Mouse (Mus musculus) forebrain, postnatal 0 days (tissue): ENCODE data around the gene Rnf207. TPM values are rescaled to one million over a fixed set of nuclear protein-coding genes. Genes with fewer than 3 reads are reported as not detected.

Experiments
- ATAC-seq: fragments of 200-750 bp; cut with Nextera tagmentation; 2 replicates; pipeline ENCODE4 v1.8.0; 2017; ENCODE audit warnings: mild to moderate bottlenecking, moderate library complexity
- DNase-seq: peaks from one replicate; pipeline ENCODE4 v3.0.0-alpha.2; 2015
- H3K27ac ChIP-seq: fragments of 300-500 bp; sonication (generic); 2 replicates; pipeline ENCODE4 v1.5.1; 2014; ENCODE audit warnings: low read depth, mild to moderate bottlenecking, antibody characterized with exemption, low read length, moderate library complexity, mixed read lengths
- H3K27me3 ChIP-seq: fragments of 300-500 bp; sonication (generic); 2 replicates; pipeline ENCODE4 v1.6.1; 2014; ENCODE audit warnings: mild to moderate bottlenecking, low read length, mixed read lengths; ENCODE audit not compliant: insufficient read depth
- H3K36me3 ChIP-seq: fragments of 300-500 bp; sonication (generic); 2 replicates; pipeline ENCODE4 v1.6.1; 2014; ENCODE audit warnings: mild to moderate bottlenecking, moderate library complexity; ENCODE audit not compliant: insufficient read depth
- H3K4me1 ChIP-seq: fragments of 300-500 bp; sonication (generic); 2 replicates; pipeline ENCODE4 v1.6.1; 2014; ENCODE audit warnings: antibody characterized with exemption; ENCODE audit not compliant: insufficient read depth
- H3K4me2 ChIP-seq: fragments of 300-500 bp; sonication (generic); 2 replicates; pipeline ENCODE4 v1.6.1; 2014; ENCODE audit warnings: low read depth, mild to moderate bottlenecking, moderate library complexity
- H3K4me3 ChIP-seq: fragments of 300-500 bp; sonication (generic); 2 replicates; pipeline ENCODE4 v1.5.1; 2014; ENCODE audit warnings: low read depth, low read length, mixed read lengths
- H3K9ac ChIP-seq: fragments of 300-500 bp; sonication (generic); 2 replicates; pipeline ENCODE4 v1.6.1; 2014; ENCODE audit warnings: mild to moderate bottlenecking
- H3K9me3 ChIP-seq: fragments of 300-500 bp; sonication (generic); 2 replicates; pipeline ENCODE4 v1.6.1; 2016; ENCODE audit warnings: low read length
- CTCF ChIP-seq: sonication (generic); IDR thresholded peaks from 2 replicates; pipeline ENCODE4 v1.5.1; 2016; ENCODE audit warnings: antibody characterized with exemption, control low read depth, low read depth
- WGBS: fragments of 180-500 bp; shearing (Covaris S2); extraction: QIAGEN DNeasy Blood & Tissue Kit; methylation state at CpG from one replicate; pipeline ENCODE4 v1.1.7; 2014; 5-methylcytosine and 5-hydroxymethylcytosine counted together
- polyA plus RNA-seq: library from polyadenylated mRNA; unstranded; fragments of >200 nt; fragmentation: Nextera tagmentation; extraction: Ambion mirVana; gene quantifications from 2 replicates; pipeline ENCODE4 v1.2.1, GENCODE M21; 2015
- total RNA-seq: library from RNA; depleted of rRNA; stranded (reverse); fragments of >200 nt; gene quantifications from 2 replicates; pipeline ENCODE4 v1.2.3, GENCODE M21; 2014; rRNA removed

The Rnf207 gene
- total and polyA plus RNA-seq, 2 experiments from 2014 or later: 2.6 to 4.2 TPM

DNA sequence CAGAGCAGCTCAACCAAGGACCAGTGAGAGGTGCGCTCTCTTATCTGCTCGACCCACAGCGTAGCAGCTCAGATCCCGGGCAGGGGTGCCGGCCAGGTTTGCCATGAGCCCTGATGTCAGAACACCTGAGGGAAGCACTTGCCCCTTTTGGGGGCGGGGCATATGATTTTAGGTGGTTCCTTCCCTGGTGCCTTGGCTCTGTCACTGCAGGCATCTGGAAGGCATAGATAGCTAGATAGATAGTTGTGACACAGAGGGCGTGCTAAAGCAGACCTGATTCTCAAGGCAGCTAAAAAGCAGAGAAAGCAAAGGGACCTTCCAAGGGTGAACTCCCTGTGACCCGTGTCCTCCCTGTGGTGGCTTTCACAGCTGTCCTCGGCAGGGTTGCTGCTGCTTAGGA is 55.7 kb downstream of the Rnf207 start:
- DNase-seq (no peak), ATAC-seq (no peak)
- peaks cover 3% of the 10 kb centered on the region; the same call in 1 of the 2 replicates for H3K4me1 ChIP-seq
- H3K4me2 ChIP-seq: no peak overlapping the region
- H3K27me3 ChIP-seq: no peaks in the 10 kb centered on the region
- no peak for TF ChIP-seq CTCF
- H3K4me3 ChIP-seq: no peak overlapping the region
- 76% methylated on average over 9 of the region's 9 CpGs for WGBS
- no peak overlapping the region for H3K9ac ChIP-seq
- no peaks in the 10 kb centered on the region for H3K9me3 ChIP-seq
- peaks cover 22% of the 10 kb centered on the region; the same call in 1 of the 2 replicates for H3K36me3 ChIP-seq
- H3K27ac ChIP-seq: no peak overlapping the region

DNA sequence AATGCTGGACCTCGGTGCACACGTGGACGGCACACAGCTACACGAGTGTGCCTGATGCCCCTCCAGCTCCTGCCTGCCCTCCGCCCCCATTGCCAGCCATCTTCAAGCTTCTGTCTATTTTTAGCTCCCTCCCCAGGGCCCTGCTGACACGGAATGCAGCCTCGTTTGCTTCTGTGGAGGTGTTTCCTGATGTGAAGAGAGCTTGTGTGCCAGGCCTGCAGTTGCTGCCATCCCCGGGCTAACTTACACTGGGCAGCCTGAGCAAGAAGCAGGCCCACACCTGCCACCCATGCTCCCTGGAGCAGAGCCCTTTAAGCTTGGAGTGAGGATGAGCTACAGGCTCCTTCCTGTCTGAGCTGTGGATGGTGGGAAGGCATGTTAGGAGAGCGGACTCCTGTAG is 56.6 kb downstream of the Rnf207 start:
- Histone ChIP-seq H3K4me2 (no peak overlapping the region), H3K36me3 (peaks cover 22% of the 10 kb centered on the region; the same call in 1 of the 2 replicates), H3K4me1 (peaks cover 3% of the 10 kb centered on the region; the same call in 1 of the 2 replicates), H3K9me3 (no peaks in the 10 kb centered on the region), H3K4me3 (no peak overlapping the region), H3K9ac (no peak overlapping the region), H3K27me3 (no peaks in the 10 kb centered on the region), H3K27ac (no peak overlapping the region)
- WGBS: 69% methylated on average over 9 of the region's 9 CpGs
- DNase-seq: no peak
- ATAC-seq: no peak
- no peak for TF ChIP-seq CTCF

DNA sequence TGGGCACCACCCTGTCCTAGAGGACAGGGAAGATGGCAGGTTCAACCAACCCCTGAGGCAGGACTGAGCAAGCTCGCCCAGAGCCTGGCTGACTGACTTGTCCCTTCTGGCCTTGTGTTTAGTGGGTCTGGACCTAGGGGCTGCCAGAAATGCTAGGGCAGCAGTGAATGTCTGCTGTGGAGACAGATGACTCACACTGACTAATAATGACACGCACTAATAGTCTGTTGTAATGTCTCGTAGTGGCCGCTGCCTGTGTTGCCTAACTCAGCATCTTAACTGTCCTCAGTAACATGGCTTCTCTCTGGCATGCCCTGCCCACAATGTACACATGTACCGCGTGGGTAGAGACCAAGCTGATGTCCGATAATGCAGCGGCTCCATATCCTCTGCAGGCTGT is 58.3 kb downstream of the Rnf207 start:
- H3K27me3 ChIP-seq: no peaks in the 10 kb centered on the region
- H3K36me3 ChIP-seq: peaks cover 25% of the 10 kb centered on the region; the same call in 1 of the 2 replicates
- ATAC-seq (no peak), DNase-seq (no peak)
- H3K4me2 ChIP-seq: no peak overlapping the region
- H3K9me3 ChIP-seq: no peaks in the 10 kb centered on the region
- H3K4me3 ChIP-seq: no peak overlapping the region
- no peaks in the 10 kb centered on the region for H3K4me1 ChIP-seq
- H3K9ac ChIP-seq: no peak overlapping the region
- WGBS: 97% methylated on average over 8 of the region's 8 CpGs
- no peak for TF ChIP-seq CTCF
- no peak overlapping the region for H3K27ac ChIP-seq

DNA sequence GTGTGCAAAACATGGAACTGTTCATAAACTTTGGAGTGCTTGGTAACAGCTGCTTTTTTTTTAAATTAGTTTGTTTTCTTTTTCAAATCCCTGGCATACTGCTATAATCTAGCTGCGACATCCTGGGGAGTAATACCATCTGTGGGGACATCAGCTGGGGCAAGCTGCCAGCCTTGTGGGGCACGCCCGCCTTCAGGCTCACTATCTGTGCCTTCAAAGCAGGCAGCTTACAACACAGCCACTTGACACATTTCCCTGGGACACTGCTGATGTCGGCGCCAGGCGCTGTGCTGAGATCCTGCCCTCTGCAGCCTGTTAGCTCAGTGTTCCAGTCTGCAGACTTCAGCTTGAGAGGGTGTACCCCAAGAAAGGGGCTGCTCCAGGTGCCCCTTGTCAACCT is 61.7 kb downstream of the Rnf207 start:
- H3K4me1 ChIP-seq: no peaks in the 10 kb centered on the region
- TF ChIP-seq CTCF: no peak
- H3K27ac ChIP-seq: no peak overlapping the region
- DNase-seq: peak; percentile 75
- H3K9ac ChIP-seq: no peak overlapping the region
- no peaks in the 10 kb centered on the region for H3K9me3 ChIP-seq
- no peak overlapping the region for H3K4me2 ChIP-seq
- H3K4me3 ChIP-seq: no peak overlapping the region
- peaks cover 30% of the 10 kb centered on the region; the same call in 1 of the 2 replicates for H3K36me3 ChIP-seq
- ATAC-seq: peak; percentile 77
- WGBS: 35% methylated on average over 6 of the region's 6 CpGs
- no peaks in the 10 kb centered on the region for H3K27me3 ChIP-seq

Other genes with a start within 250 kb of the Rnf207 start
- 16.6 and 18.6 TPM in 2 replicates for gene Plekhg5, start 246.5 kb downstream of the Rnf207 start, total RNA-seq
- 9.2 and 12.8 TPM in 2 replicates for gene Plekhg5, start 246.5 kb downstream of the Rnf207 start, polyA plus RNA-seq
- 1.4 TPM in 1 of 2 replicates, not detected in the other for gene Tnfrsf25, start 203.1 kb downstream of the Rnf207 start, total RNA-seq
- gene Tnfrsf25, start 203.1 kb downstream of the Rnf207 start, polyA plus RNA-seq: 0.19 and 0.30 TPM in 2 replicates
- 0.08 and 0.71 TPM in 2 replicates for gene Espn, start 166.6 kb downstream of the Rnf207 start, total RNA-seq
- gene Espn, start 166.6 kb downstream of the Rnf207 start, polyA plus RNA-seq: 0.50 and 0.69 TPM in 2 replicates
- gene Hes2, start 160.1 kb downstream of the Rnf207 start, total RNA-seq: not detected in 2 replicates
- not detected in 2 replicates for gene Hes2, start 160.1 kb downstream of the Rnf207 start, polyA plus RNA-seq
- 191 and 193 TPM in 2 replicates for gene Acot7, start 140.9 kb downstream of the Rnf207 start, total RNA-seq
- gene Acot7, start 140.9 kb downstream of the Rnf207 start, polyA plus RNA-seq: 411 and 466 TPM in 2 replicates
- 53.3 and 71.4 TPM in 2 replicates for gene Gpr153, start 44.8 kb downstream of the Rnf207 start, total RNA-seq
- 8.2 and 11.4 TPM in 2 replicates for gene Gpr153, start 44.8 kb downstream of the Rnf207 start, polyA plus RNA-seq
- 0.57 TPM in 1 of 2 replicates, not detected in the other for gene Hes3, start 27.3 kb downstream of the Rnf207 start, total RNA-seq
- gene Hes3, start 27.3 kb downstream of the Rnf207 start, polyA plus RNA-seq: 0.13 TPM in 1 of 2 replicates, not detected in the other
- gene Icmt, start 21.8 kb downstream of the Rnf207 start, total RNA-seq: 24.4 and 28.5 TPM in 2 replicates
- gene Icmt, start 21.8 kb downstream of the Rnf207 start, polyA plus RNA-seq: 9.8 and 12.7 TPM in 2 replicates
- 313 and 387 TPM in 2 replicates for gene Rpl22, start 6.7 kb upstream of the Rnf207 start, total RNA-seq
- 176 and 212 TPM in 2 replicates for gene Rpl22, start 6.7 kb upstream of the Rnf207 start, polyA plus RNA-seq
- 60.0 and 76.0 TPM in 2 replicates for gene Chd5, start 19.7 kb upstream of the Rnf207 start, total RNA-seq
- gene Chd5, start 19.7 kb upstream of the Rnf207 start, polyA plus RNA-seq: 35.2 and 57.8 TPM in 2 replicates
- 5.5 and 6.5 TPM in 2 replicates for gene Nphp4, start 157.7 kb upstream of the Rnf207 start, total RNA-seq
- gene Nphp4, start 157.7 kb upstream of the Rnf207 start, polyA plus RNA-seq: 2.6 and 3.5 TPM in 2 replicates
- gene Kcnab2, start 158.9 kb upstream of the Rnf207 start, total RNA-seq: 31.5 and 38.6 TPM in 2 replicates
- 20.9 and 24.2 TPM in 2 replicates for gene Kcnab2, start 158.9 kb upstream of the Rnf207 start, polyA plus RNA-seq